Mouse (Mus musculus) left cerebral cortex, postnatal 36 days (tissue): Measurements from ENCODE around the gene 1810043G02Rik. TPM values are rescaled to one million over a fixed set of nuclear protein-coding genes. Genes with fewer than 3 reads are reported as not detected.

ENCODE experiments used
- total RNA-seq, 2 experiments: library from RNA; stranded (reverse); gene quantifications; 2 replicates each; pipeline ENCODE4 v1.2.3; 2021

1810043G02Rik gene
- total RNA-seq, 2 experiments from 2014 or later, result 32.7 to 38.1 TPM

Other genes starting within 250 kb of the 1810043G02Rik start
- not detected for gene Gm18596, start 235.9 kb upstream of the 1810043G02Rik start, total RNA-seq
- gene Gm9736, start 227.2 kb upstream of the 1810043G02Rik start, total RNA-seq, result not detected
- not detected for gene Gm3233, start 218.8 kb upstream of the 1810043G02Rik start, total RNA-seq
- not detected for gene Gm3238, start 207.2 kb upstream of the 1810043G02Rik start, total RNA-seq
- gene Gm7138, start 201.6 kb upstream of the 1810043G02Rik start, total RNA-seq, result not detected
- gene Gm3250, start 196.0 kb upstream of the 1810043G02Rik start, total RNA-seq, result not detected
- gene Gm7137, start 190.3 kb upstream of the 1810043G02Rik start, total RNA-seq, result not detected
- not detected for gene Gm9639, start 183.4 kb upstream of the 1810043G02Rik start, total RNA-seq
- not detected for gene Gm19668, start 179.4 kb upstream of the 1810043G02Rik start, total RNA-seq
- gene Gm9507, start 166.7 kb upstream of the 1810043G02Rik start, total RNA-seq, result not detected
- not detected for gene Gm2696, start 163.8 kb upstream of the 1810043G02Rik start, total RNA-seq
- gene Krtap10-4, start 151.4 kb upstream of the 1810043G02Rik start, total RNA-seq, result not detected
- not detected for gene Krtap10-10, start 142.6 kb upstream of the 1810043G02Rik start, total RNA-seq
- gene Gm36176, start 131.7 kb upstream of the 1810043G02Rik start, total RNA-seq, result not detected
- not detected for gene Gm10318, start 125.7 kb upstream of the 1810043G02Rik start, total RNA-seq
- gene Gm3285, start 116.5 kb upstream of the 1810043G02Rik start, total RNA-seq, result not detected
- 10 to 100 TPM; 11.7 to 12.6 TPM for gene Lrrc3, start 76.0 kb upstream of the 1810043G02Rik start, total RNA-seq
- gene Trpm2, start 8.0 kb upstream of the 1810043G02Rik start, total RNA-seq, result 10 to 100 TPM; 40.4 to 44.2 TPM
- 100 to 1,000 TPM; 149 to 153 TPM for gene Pfkl, start 31.6 kb downstream of the 1810043G02Rik start, total RNA-seq
- not detected for gene Dnmt3l, start 63.4 kb downstream of the 1810043G02Rik start, total RNA-seq
- under 1 TPM in 1 of 2 experiments, not detected in 1; 0.25 TPM for gene Aire, start 65.1 kb downstream of the 1810043G02Rik start, total RNA-seq
- 1 to 10 TPM; 1.9 to 2.2 TPM for gene Icosl, start 90.8 kb downstream of the 1810043G02Rik start, total RNA-seq
- gene D10Jhu81e, start 191.3 kb downstream of the 1810043G02Rik start, total RNA-seq, result 100 to 1,000 TPM; 108 to 123 TPM
- 10 to 100 TPM; 18.9 TPM for gene Pwp2, start 206.6 kb downstream of the 1810043G02Rik start, total RNA-seq